Mouse (Mus musculus) heart, postnatal 25 days (tissue): ENCODE data around the gene Zfp65. TPM values are rescaled to one million over a fixed set of nuclear protein-coding genes. Genes with fewer than 3 reads are reported as not detected.
A peak's percentile ranks its signal among the peaks of the same experiment; 100 is the strongest.
"Not testable (repeated sequence)": the region's sequence is repeated elsewhere in the genome, so short reads cannot be mapped to it uniquely, and the experiment has no call there.

ENCODE experiments used
- DNase-seq: peaks from one replicate; pipeline ENCODE4 v3.0.0; 2022; ENCODE audit warnings: low spot score
- intact Hi-C: fragments of 180-260 bp; cut with DNase I; formaldehyde crosslinking; loops from one replicate; pipeline ENCODE4 v1.15.1; 2025
- total RNA-seq, 2 experiments: library from RNA; stranded (reverse); gene quantifications; 2 replicates each; pipeline ENCODE4 v1.2.3; 2021

Gene Zfp65
- total RNA-seq: 1 to 10 TPM; 6.5 to 7.1 TPM

GRCm38 (mm10) chr13:67728641-67729318 is at the start of gene Zfp65:
TSS of gene Zfp65 (minus strand) at chr13:67729173.
- peak; percentile 5 for DNase-seq
- intact Hi-C loops: loop anchor here (2.0 kb wide), 1 partner anchor 26 kb away; the partner anchor contains the start of gene Zfp85

- intact Hi-C loops: no loop called here
- no peak for DNase-seq
These were observed 34.2 kb upstream of the Zfp65 start for GRCm38 (mm10) chr13:67763031-67763768.

GRCm38 (mm10) chr13:67759966-67760365 is 31.0 kb upstream of the Zfp65 start:
- intact Hi-C loops: loop anchor here (5.0 kb wide), 1 partner anchor 52 kb away; the partner anchor contains the start of gene Zfp273

GRCm38 (mm10) chr13:67755761-67756160 is 26.8 kb upstream of the Zfp65 start:
- no peak for DNase-seq
- intact Hi-C loops: loop anchor here (2.0 to 5.0 kb wide), 3 partner anchors 23 to 57 kb away; partner anchors contain the start of genes Zfp273, Zfp493 and Zfp65

More at GRCm38 (mm10) chr13:67759966-67760365, 31.0 kb upstream of the Zfp65 start:
- DNase-seq: no peak

GRCm38 (mm10) chr13:67754333-67755306 is 25.6 kb upstream of the Zfp65 start, which contains the start of gene Zfp85:
TSS of gene Zfp85 (minus strand) at chr13:67755228.
- intact Hi-C loops: loop anchor here (2.0 to 5.0 kb wide), 3 partner anchors 24 to 58 kb away; partner anchors contain the start of genes Zfp273, Zfp493 and Zfp65
- DNase-seq: peak; percentile 28

- DNase-seq: no peak
- intact Hi-C loops: no loop called here
These were observed 14.9 kb upstream of the Zfp65 start for GRCm38 (mm10) chr13:67743896-67744295.

GRCm38 (mm10) chr13:67742941-67743340 is 14.0 kb upstream of the Zfp65 start:
- DNase-seq: no peak
- intact Hi-C loops: no loop called here

GRCm38 (mm10) chr13:67734391-67734790 is 5.4 kb upstream of the Zfp65 start:
- DNase-seq, intact Hi-C loops: not testable (repeated sequence)

GRCm38 (mm10) chr13:67729441-67729840 is 468 bp upstream of the Zfp65 start:
- not testable (repeated sequence) for DNase-seq
- intact Hi-C loops: loop anchor here (2.0 kb wide), 1 partner anchor 25 kb away; the partner anchor contains the start of gene Zfp85

GRCm38 (mm10) chr13:67728106-67728505 is 867 bp downstream of the Zfp65 start:
- no peak for DNase-seq
- intact Hi-C loops: loop anchor here (2.0 kb wide), 1 partner anchor 27 kb away; the partner anchor contains the start of gene Zfp85

GRCm38 (mm10) chr13:67725331-67725730 is 3.6 kb downstream of the Zfp65 start:
- not testable (repeated sequence) for DNase-seq
- intact Hi-C loops: loop anchor here (1.0 to 2.0 kb wide), 2 partner anchors 87 to 117 kb away; partner anchors contain the start of gene Zfp729b

- intact Hi-C loops: loop anchor here (1.0 to 5.0 kb wide), 4 partner anchors 41 to 115 kb away; partner anchors contain the start of genes Gm10037, Gm49345, Zfp729a and Zfp729b
- DNase-seq: peak; percentile 77
These were observed 5.0 kb downstream of the Zfp65 start for GRCm38 (mm10) chr13:67723848-67724479.

GRCm38 (mm10) chr13:67686971-67687370 is 42.0 kb downstream of the Zfp65 start, which contains the start of gene Zfp738:
TSS of gene Zfp738 (minus strand) at chr13:67687071.
- intact Hi-C loops: no loop called here

GRCm38 (mm10) chr13:67683841-67684240 is 45.1 kb downstream of the Zfp65 start:
- intact Hi-C loops: loop anchor here (1.0 to 2.0 kb wide), 4 partner anchors 40 to 161 kb away; partner anchors contain the start of genes Gm49345, Zfp729a and Zfp729b

More at GRCm38 (mm10) chr13:67686971-67687370, 42.0 kb downstream of the Zfp65 start, which contains the start of gene Zfp738:
- no peak for DNase-seq

GRCm38 (mm10) chr13:67682959-67683735 is 45.8 kb downstream of the Zfp65 start:
- DNase-seq: peak; percentile 68
- intact Hi-C loops: loop anchor here (1.0 to 2.0 kb wide), 4 partner anchors 41 to 162 kb away; partner anchors contain the start of genes Gm49345, Zfp729a and Zfp729b

More at GRCm38 (mm10) chr13:67683841-67684240, 45.1 kb downstream of the Zfp65 start:
- not testable (repeated sequence) for DNase-seq

GRCm38 (mm10) chr13:67674902-67675301 is 54.1 kb downstream of the Zfp65 start:
- no peak for DNase-seq
- intact Hi-C loops: no loop called here
